Mouse (Mus musculus): Measurements from ENCODE around the gene Bag1.

DNA sequence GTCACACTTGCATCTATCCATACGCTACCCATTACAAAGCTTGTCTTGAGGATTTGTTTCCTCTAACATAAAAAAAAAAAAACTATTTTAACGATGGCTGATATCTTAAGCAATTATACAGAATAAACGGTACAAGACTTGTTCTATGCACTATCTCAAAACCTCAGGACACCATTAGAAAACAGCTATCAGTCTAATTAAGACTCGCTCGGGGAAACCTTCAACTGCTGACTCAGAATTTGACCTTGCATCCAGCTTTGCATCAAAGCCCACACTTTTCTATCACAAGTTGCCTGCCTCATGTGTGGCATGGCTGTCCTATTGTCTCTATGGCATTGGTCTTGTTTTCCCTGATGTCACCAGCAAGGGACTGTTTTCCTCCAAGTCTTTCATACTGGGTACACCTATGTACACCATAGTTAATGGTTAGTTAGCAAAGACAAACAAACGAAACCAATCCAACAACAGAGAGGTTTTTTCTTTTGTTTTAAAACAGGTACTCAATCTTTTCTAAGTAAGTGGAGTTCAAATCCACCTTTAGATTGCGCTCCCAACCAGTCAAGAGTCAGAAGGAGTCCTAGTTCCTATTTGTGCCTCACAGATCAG is 1.5 kb downstream of the Bag1 start:
- no peak for TF ChIP-seq POLR2A (IDR thresholded peaks at IDR 0.05; ENCODE audit: control insufficient read depth in 1 of 2, insufficient read depth in 1 of 2, low read depth in 1 of 2, low read length in 2 of 2, poor library complexity in 1 of 2)
- no peak for TF ChIP-seq UBTF (IDR thresholded peaks at IDR 0.05; ENCODE audit: borderline replicate concordance, insufficient read depth, low read depth, low read length)
- TF ChIP-seq TCF12 (IDR thresholded peaks at IDR 0.05; ENCODE audit: low read depth, low read length): peak; percentile 52; the same call in 1 of the 2 replicates
- no peak for TF ChIP-seq CHD1 (IDR thresholded peaks at IDR 0.05; ENCODE audit: low read depth, low read length)
- TF ChIP-seq GATA1 (IDR thresholded peaks at IDR 0.05; ENCODE audit: low read depth, low read length): peak; percentile 60
- peak; percentile 58 to 77; a peak in 2 of 4 replicates for TF ChIP-seq EP300 (IDR thresholded peaks at IDR 0.05; ENCODE audit: low read depth in 1 of 2, low read length in 2 of 2)
- TF ChIP-seq CTCF (IDR thresholded peaks at IDR 0.05 in 2 of 3, conservative IDR thresholded peaks at IDR 0.05 in 1 of 3; ENCODE audit: control insufficient read depth in 1 of 3, insufficient read depth in 1 of 3, low read depth in 2 of 3, low read length in 3 of 3, poor library complexity in 1 of 3, severe bottlenecking in 1 of 3): no peak
- TF ChIP-seq USF1 (IDR thresholded peaks at IDR 0.05; ENCODE audit: low read depth, low read length): no peak
- TF ChIP-seq KAT2A (conservative IDR thresholded peaks at IDR 0.05; ENCODE audit: low read depth, low read length): no peak
- no peak for TF ChIP-seq MXI1 (IDR thresholded peaks at IDR 0.05; ENCODE audit: low read depth, low read length)
- TF ChIP-seq ZNF384 (IDR thresholded peaks at IDR 0.05; ENCODE audit: low read depth, low read length): peak; percentile 76; the same call in 1 of the 2 replicates

All from MEL (cell line).